Comparison of ENCODE assay signal across 9 mouse cellular contexts in genomic region chr17:5295086-5295947, GRCm38 (mm10).
A peak's percentile ranks its signal among the peaks of the same experiment; 100 is the strongest.
DNase-seq lines count a peak whose midpoint lies in the region; ATAC-seq and TF ChIP-seq lines count a peak whose summit lies in the region.
"Had no signal": no experiment of that assay in that cellular context is flagged by ENCODE, and none has a peak within 500 bp of the region (broad histone marks: within the 10 kb centered on the region; RNA-seq: fewer than 3 reads in every experiment).

No protein-coding gene starts in this region.

- no peaks in the 10 kb centered on the region for H3K9me3 ChIP-seq in heart, embryonic 12.5 days (replicated peaks)
- H3K9me3 ChIP-seq in kidney, embryonic 15.5 days (replicated peaks): no peaks in the 10 kb centered on the region
- H3K9me3 ChIP-seq in lung, embryonic 14.5 days (ENCODE audit: low read depth, low read length): no peaks in the 10 kb centered on the region

- H3K27me3 ChIP-seq in heart, embryonic 12.5 days (replicated peaks): no peaks in the 10 kb centered on the region
- no peaks in the 10 kb centered on the region for H3K27me3 ChIP-seq in kidney, embryonic 15.5 days
- no peaks in the 10 kb centered on the region for H3K27me3 ChIP-seq in lung, embryonic 14.5 days (ENCODE audit: insufficient read depth, low read length)

- no peak for TF ChIP-seq CTCF in lung, embryonic 14.5 days (IDR thresholded peaks at IDR 0.05; ENCODE audit: low read depth)

- H3K9ac ChIP-seq in heart, embryonic 12.5 days: no peak overlapping the region
- no peak overlapping the region for H3K9ac ChIP-seq in kidney, embryonic 15.5 days
- H3K9ac ChIP-seq in lung, embryonic 14.5 days: no peak overlapping the region

- no peak overlapping the region for H3K27ac ChIP-seq in heart, embryonic 12.5 days (ENCODE audit: poor library complexity, severe bottlenecking)
- H3K27ac ChIP-seq in kidney, embryonic 15.5 days: peak overlapping the region; percentile 82
- H3K27ac ChIP-seq in lung, embryonic 14.5 days (ENCODE audit: low read depth): peak overlapping the region; percentile 61
- H3K27ac ChIP-seq: macrophage had no signal

- H3K4me2 ChIP-seq in heart, embryonic 12.5 days: no peak overlapping the region
- peak overlapping the region; percentile 44 for H3K4me2 ChIP-seq in kidney, embryonic 15.5 days
- no peak overlapping the region for H3K4me2 ChIP-seq in lung, embryonic 14.5 days

- no peak overlapping the region for H3K4me3 ChIP-seq in heart, embryonic 12.5 days
- H3K4me3 ChIP-seq in kidney, embryonic 15.5 days (replicated peaks): peak overlapping the region; percentile 8
- no peak overlapping the region for H3K4me3 ChIP-seq in lung, embryonic 14.5 days (ENCODE audit: low read depth, low read length)

- ATAC-seq in heart, embryonic 12.5 days (ENCODE audit: insufficient number of reproducible peaks, low FRiP score): no peak
- peak; percentile 83 for ATAC-seq in kidney, embryonic 15.5 days (replicated peaks; ENCODE audit: low FRiP score)
- 0 out of 2 replicates have a peak, but pooled peaks have one; percentile 50 for ATAC-seq in lung, embryonic 14.5 days (ENCODE audit: insufficient read depth)

- 82% methylated on average over 19 of the region's 19 CpGs for WGBS in heart, embryonic 12.5 days
- 42% methylated on average over 19 of the region's 19 CpGs for WGBS in kidney, embryonic 15.5 days
- WGBS in lung, embryonic 14.5 days: 59% methylated on average over 19 of the region's 19 CpGs

- peaks cover 14% of the 10 kb centered on the region for H3K4me1 ChIP-seq in heart, embryonic 12.5 days (replicated peaks)
- peaks cover 53% of the 10 kb centered on the region for H3K4me1 ChIP-seq in kidney, embryonic 15.5 days
- 0 out of 2 replicates have a peak, but pooled peaks cover 3% of the 10 kb centered on the region for H3K4me1 ChIP-seq in lung, embryonic 14.5 days (ENCODE audit: insufficient read depth)

- intact Hi-C loops in gastrocnemius, postnatal 36 days (cut with DNase I): no loop called here

- peak; percentile 39 for DNase-seq in heart, adult 8-10 months (ENCODE audit: low spot score)
- DNase-seq in cerebellum, adult 9-10 months: peak; percentile 91
- peak; percentile 64 to 67 for DNase-seq in gastrocnemius, postnatal 36 days
- DNase-seq in lung, embryonic 14.5 days: peak; percentile 32
- peak; percentile 35 for DNase-seq in ovary, postnatal 14 days (ENCODE audit: low spot score)
- DNase-seq in thymus, postnatal 10 days (ENCODE audit: low spot score in 2 of 2): peak; percentile 93

- peaks cover 20% of the 10 kb centered on the region for H3K36me3 ChIP-seq in heart, embryonic 12.5 days
- H3K36me3 ChIP-seq in kidney, embryonic 15.5 days: peaks cover 24% of the 10 kb centered on the region
- H3K36me3 ChIP-seq in lung, embryonic 14.5 days (ENCODE audit: insufficient read depth): peaks cover 30% of the 10 kb centered on the region

Comparison
In these comparisons a context has a peak if more than half of its experiments do, and no peak if none do; other contexts are left out.
1. DNase-seq: peak in every context shown above with its lines; median percentile 93 in thymus, postnatal 10 days; 91 in cerebellum, adult 9-10 months; 66 in gastrocnemius, postnatal 36 days; 39 in heart, adult 8-10 months; 35 in ovary, postnatal 14 days; 32 in lung, embryonic 14.5 days.